In genomic region chr11:88661444-88662180, GRCm38 (mm10) we compare ENCODE assay signal across 10 mouse cellular contexts. TPM values are rescaled to one million over a fixed set of nuclear protein-coding genes. Genes with fewer than 3 reads are reported as not detected.
DNase-seq lines count a peak whose midpoint lies in the region; ATAC-seq lines count a peak whose summit lies in the region.
"Had no signal": no experiment of that assay in that cellular context is flagged by ENCODE, and none has a peak within 500 bp of the region (broad histone marks: within the 10 kb centered on the region; RNA-seq: fewer than 3 reads in every experiment).

No protein-coding gene starts in this region.

- H3K9me3 ChIP-seq in hindbrain, embryonic 16.5 days (ENCODE audit: control insufficient read depth, low read length): no peaks in the 10 kb centered on the region
- H3K9me3 ChIP-seq in hindbrain, embryonic 12.5 days (replicated peaks): no peaks in the 10 kb centered on the region
- H3K9me3 ChIP-seq in heart, embryonic 12.5 days (replicated peaks): no peaks in the 10 kb centered on the region
- no peaks in the 10 kb centered on the region for H3K9me3 ChIP-seq in kidney, embryonic 15.5 days (replicated peaks)

- 0 out of 2 replicates have a peak overlapping the region, but pooled peaks have one; percentile 16 for H3K27ac ChIP-seq in hindbrain, embryonic 16.5 days (ENCODE audit: low read depth, low read length)
- no peak overlapping the region for H3K27ac ChIP-seq in hindbrain, embryonic 12.5 days
- peak overlapping the region; percentile 39; the same call in 1 of the 2 replicates for H3K27ac ChIP-seq in heart, embryonic 12.5 days (ENCODE audit: poor library complexity, severe bottlenecking)
- peak overlapping the region; percentile 46; the same call in 1 of the 2 replicates for H3K27ac ChIP-seq in kidney, embryonic 15.5 days

- DNase-seq in adrenal gland, adult 8-10 months: peak; percentile 60
- no peak for DNase-seq in urinary bladder, postnatal 10 days (ENCODE audit: low spot score)
- no peak for DNase-seq in frontal cortex, postnatal 14 days (ENCODE audit: low spot score in 2 of 2)
- DNase-seq in left cerebral cortex, adult 8-10 months (ENCODE audit: low spot score in 2 of 2): no peak
- DNase-seq: lung, adult 2 months had no signal

- H3K27me3 ChIP-seq in hindbrain, embryonic 16.5 days (replicated peaks; ENCODE audit: control insufficient read depth, insufficient read depth, low read length): no peaks in the 10 kb centered on the region
- H3K27me3 ChIP-seq in hindbrain, embryonic 12.5 days: no peaks in the 10 kb centered on the region
- no peaks in the 10 kb centered on the region for H3K27me3 ChIP-seq in heart, embryonic 12.5 days (replicated peaks)
- no peaks in the 10 kb centered on the region for H3K27me3 ChIP-seq in kidney, embryonic 15.5 days

- H3K4me1 ChIP-seq in hindbrain, embryonic 16.5 days (ENCODE audit: control insufficient read depth, insufficient read depth, low read depth, low read length): peaks cover 36% of the 10 kb centered on the region
- peaks cover 32% of the 10 kb centered on the region for H3K4me1 ChIP-seq in hindbrain, embryonic 12.5 days
- peaks cover 65% of the 10 kb centered on the region for H3K4me1 ChIP-seq in heart, embryonic 12.5 days (replicated peaks)
- H3K4me1 ChIP-seq in kidney, embryonic 15.5 days: peaks cover 23% of the 10 kb centered on the region

- WGBS in hindbrain, embryonic 16.5 days: 83% methylated on average over 11 of the region's 11 CpGs
- WGBS in hindbrain, embryonic 12.5 days: 91% methylated on average over 11 of the region's 11 CpGs
- 75% methylated on average over 11 of the region's 11 CpGs for WGBS in heart, embryonic 12.5 days
- 71% methylated on average over 11 of the region's 11 CpGs for WGBS in kidney, embryonic 15.5 days

- H3K36me3 ChIP-seq in hindbrain, embryonic 16.5 days (ENCODE audit: control insufficient read depth, insufficient read depth, low read length): no peaks in the 10 kb centered on the region
- H3K36me3 ChIP-seq in hindbrain, embryonic 12.5 days: peaks cover 56% of the 10 kb centered on the region
- H3K36me3 ChIP-seq in heart, embryonic 12.5 days: peaks cover 70% of the 10 kb centered on the region
- H3K36me3 ChIP-seq in kidney, embryonic 15.5 days: peaks cover 58% of the 10 kb centered on the region

- no peak overlapping the region for H3K9ac ChIP-seq in hindbrain, embryonic 16.5 days (ENCODE audit: low read depth, low read length)
- no peak overlapping the region for H3K9ac ChIP-seq in hindbrain, embryonic 12.5 days
- no peak overlapping the region for H3K9ac ChIP-seq in heart, embryonic 12.5 days
- no peak overlapping the region for H3K9ac ChIP-seq in kidney, embryonic 15.5 days

- no peak for ATAC-seq in hindbrain, embryonic 16.5 days
- ATAC-seq in hindbrain, embryonic 12.5 days (ENCODE audit: low FRiP score): no peak
- no peak for ATAC-seq in heart, embryonic 12.5 days (ENCODE audit: insufficient number of reproducible peaks, low FRiP score)
- ATAC-seq in kidney, embryonic 15.5 days (replicated peaks; ENCODE audit: low FRiP score): peak; percentile 50; the same call in 1 of the 2 replicates

- H3K4me3 ChIP-seq in hindbrain, embryonic 16.5 days (ENCODE audit: low read length): no peak overlapping the region
- no peak overlapping the region for H3K4me3 ChIP-seq in hindbrain, embryonic 12.5 days
- H3K4me3 ChIP-seq in heart, embryonic 12.5 days: no peak overlapping the region
- H3K4me3 ChIP-seq in kidney, embryonic 15.5 days (replicated peaks): no peak overlapping the region
- H3K4me3 ChIP-seq: myocyte had no signal

- no peak overlapping the region for H3K4me2 ChIP-seq in hindbrain, embryonic 16.5 days (ENCODE audit: low read length)
- no peak overlapping the region for H3K4me2 ChIP-seq in hindbrain, embryonic 12.5 days (replicated peaks)
- H3K4me2 ChIP-seq in heart, embryonic 12.5 days: no peak overlapping the region
- no peak overlapping the region for H3K4me2 ChIP-seq in kidney, embryonic 15.5 days

RNA-seq across cellular contexts. Expression of gene Msi2, which starts 56.7 kb away (rescaled TPM):
- 28.8 and 31.0 TPM in 2 replicates for polyA plus RNA-seq in hindbrain, embryonic 16.5 days (2015; fragmentation: Nextera tagmentation; extraction: Ambion mirVana)
- polyA plus RNA-seq in hindbrain, embryonic 12.5 days (2016; fragmentation: Nextera tagmentation; extraction: Ambion mirVana): 34.8 and 35.9 TPM in 2 replicates
- total RNA-seq in adrenal gland, adult 8-10 months (2022): 100 to 1,000 TPM; 158 to 319 (median 228) TPM
- 18.7 and 20.5 TPM in 2 replicates for polyA plus RNA-seq in heart, embryonic 12.5 days (2016; fragmentation: Nextera tagmentation; extraction: Ambion mirVana)
- 29.1 and 29.3 TPM in 2 replicates for polyA plus RNA-seq in kidney, embryonic 15.5 days (2015; fragmentation: Nextera tagmentation; extraction: Ambion mirVana)
- 100 to 1,000 TPM; 129 to 155 (median 139) TPM for total RNA-seq in left cerebral cortex, adult 8-10 months (2022)
